Mouse (Mus musculus): ENCODE results near the gene Zbtb8os. TPM values are rescaled to one million over a fixed set of nuclear protein-coding genes. Genes with fewer than 3 reads are reported as not detected.
A peak's percentile ranks its signal among the peaks of the same experiment; 100 is the strongest.

Gene Zbtb8os
- polyA plus RNA-seq, 1 experiment from 2014 or later = 48.1 TPM

DNA sequence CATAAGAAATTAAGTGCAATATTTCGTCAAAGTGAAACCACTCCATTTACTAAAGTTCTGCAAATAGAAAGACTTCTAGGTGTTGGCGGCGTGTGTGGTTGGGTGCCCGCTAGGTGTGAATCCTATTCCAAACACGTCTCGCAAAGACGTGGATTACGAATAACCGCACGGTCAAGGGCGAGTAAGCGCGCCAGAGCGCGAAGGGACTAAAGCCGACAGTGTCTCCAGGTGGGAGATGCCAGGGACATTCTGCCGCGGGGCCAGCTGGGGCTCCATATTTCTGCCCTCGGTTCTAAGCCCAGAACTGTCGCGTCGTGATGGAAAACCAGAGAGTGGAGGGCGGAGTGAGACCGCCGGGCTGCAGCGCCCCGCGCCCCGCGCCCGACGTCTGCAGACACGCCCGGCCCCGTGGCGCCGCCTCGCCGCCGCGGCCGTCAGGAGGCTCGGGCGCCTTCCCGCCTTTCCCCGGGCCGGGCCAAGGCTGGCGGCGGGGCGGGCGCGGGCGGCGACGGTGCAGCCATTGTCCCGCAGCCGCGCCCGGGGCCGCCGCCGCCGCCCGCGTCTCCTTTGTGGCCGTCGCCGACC lies 41.6 kb downstream of the Zbtb8os start:
- no peaks in the 10 kb centered on the region for H3K36me3 ChIP-seq (ENCODE audit: control insufficient read depth, insufficient read depth, low read length)
- peak; percentile 38; the same call in 1 of the 2 replicates for ATAC-seq (ENCODE audit: insufficient number of reproducible peaks, insufficient read depth, low FRiP score, low read depth)

DNA sequence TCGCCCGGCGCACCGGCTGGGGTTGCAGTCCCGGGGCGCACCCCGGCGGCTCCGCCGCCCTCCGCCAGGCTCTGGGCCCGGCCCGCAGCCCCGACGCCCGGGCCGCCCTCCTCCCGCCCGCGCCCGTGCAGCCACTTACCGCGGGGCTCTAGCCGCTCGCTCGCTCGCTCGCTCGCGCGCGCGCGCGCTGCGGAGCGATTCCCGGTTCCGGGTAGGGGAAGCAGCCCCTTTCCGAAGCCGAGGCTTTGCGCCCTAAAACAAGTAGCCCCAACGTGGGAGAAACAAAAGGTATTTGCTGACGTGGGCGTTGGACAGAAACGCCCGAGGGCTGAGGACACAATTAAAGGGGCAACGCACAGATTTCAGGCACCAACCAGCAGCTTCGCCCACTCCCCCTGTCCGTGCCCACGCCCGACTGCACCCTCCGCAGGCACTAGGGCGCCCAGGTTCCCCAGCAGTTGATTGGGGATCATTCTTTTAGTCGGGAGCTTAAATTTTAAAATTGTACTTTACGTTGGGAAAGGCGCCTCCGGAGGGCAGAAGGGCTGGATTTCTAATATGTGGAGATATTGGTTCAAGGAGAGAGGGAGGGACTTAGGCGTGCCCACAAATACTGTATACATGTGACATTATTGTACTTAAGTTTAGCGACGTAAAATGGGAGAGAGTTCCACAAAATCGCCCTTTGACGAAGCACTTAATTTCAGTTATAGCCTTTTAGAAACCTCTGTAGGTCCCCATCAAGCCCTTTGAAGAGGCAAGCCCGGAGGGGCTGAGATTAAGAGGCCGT lies 42.3 kb downstream of the Zbtb8os start, which contains the start of gene Zbtb8a:
Zbtb8a (minus strand) TSS at position 516 of the 790 bp plus-strand sequence.
- no peaks in the 10 kb centered on the region for H3K27me3 ChIP-seq (ENCODE audit: control insufficient read depth, insufficient read depth, low read length)
- no peaks in the 10 kb centered on the region for H3K9me3 ChIP-seq (ENCODE audit: control insufficient read depth, low read length)
- 0 out of 4 replicates have a peak, but pooled peaks cover 0 to 3% of the 10 kb centered on the region in 2 experiments for H3K4me1 ChIP-seq (ENCODE audit: control insufficient read depth in 2 of 2, insufficient read depth in 2 of 2, low read length in 2 of 2)
- peak within 1 kb of the TSS; percentile 72 for H3K4me2 ChIP-seq (ENCODE audit: low read length)
- peak within 1 kb of the TSS; percentile 21 to 71 for H3K27ac ChIP-seq (replicated peaks in 1 of 2; ENCODE audit: control insufficient read depth in 1 of 2, insufficient read depth in 1 of 2, low read depth in 2 of 2, low read length in 2 of 2)
- no peaks in the 10 kb centered on the region for H3K36me3 ChIP-seq (ENCODE audit: control insufficient read depth, insufficient read depth, low read length)
- peak within 1 kb of the TSS; percentile 61 to 79 for H3K4me3 ChIP-seq (ENCODE audit: control insufficient read depth in 1 of 2, insufficient read depth in 1 of 2, low read depth in 1 of 2, low read length in 2 of 2)
- ATAC-seq (ENCODE audit: insufficient number of reproducible peaks, insufficient read depth, low FRiP score, low read depth) = peak; percentile 70
- H3K9ac ChIP-seq (ENCODE audit: low read length) = peak within 1 kb of the TSS; percentile 87
- 1% methylated on average over 60 of the region's 65 CpGs for WGBS

More for the DNA sequence above, 41.6 kb downstream of the Zbtb8os start:
- Histone ChIP-seq H3K9me3 (ENCODE audit: control insufficient read depth, low read length) (no peaks in the 10 kb centered on the region), H3K27ac (replicated peaks in 1 of 2; ENCODE audit: control insufficient read depth in 1 of 2, insufficient read depth in 1 of 2, low read depth in 2 of 2, low read length in 2 of 2) (peak overlapping the region; percentile 21 to 71; a peak in 3 of 4 replicates), H3K4me3 (ENCODE audit: control insufficient read depth in 1 of 2, insufficient read depth in 1 of 2, low read depth in 1 of 2, low read length in 2 of 2) (peak overlapping the region; percentile 61 to 79), H3K4me2 (ENCODE audit: low read length) (peak overlapping the region; percentile 72), H3K4me1 (ENCODE audit: control insufficient read depth in 2 of 2, insufficient read depth in 2 of 2, low read length in 2 of 2) (0 out of 4 replicates have a peak, but pooled peaks cover 0 to 3% of the 10 kb centered on the region in 2 experiments), H3K9ac (ENCODE audit: low read length) (peak overlapping the region; percentile 87), H3K27me3 (ENCODE audit: control insufficient read depth, insufficient read depth, low read length) (no peaks in the 10 kb centered on the region)
- WGBS = 1% methylated on average over 27 of the region's 68 CpGs

DNA sequence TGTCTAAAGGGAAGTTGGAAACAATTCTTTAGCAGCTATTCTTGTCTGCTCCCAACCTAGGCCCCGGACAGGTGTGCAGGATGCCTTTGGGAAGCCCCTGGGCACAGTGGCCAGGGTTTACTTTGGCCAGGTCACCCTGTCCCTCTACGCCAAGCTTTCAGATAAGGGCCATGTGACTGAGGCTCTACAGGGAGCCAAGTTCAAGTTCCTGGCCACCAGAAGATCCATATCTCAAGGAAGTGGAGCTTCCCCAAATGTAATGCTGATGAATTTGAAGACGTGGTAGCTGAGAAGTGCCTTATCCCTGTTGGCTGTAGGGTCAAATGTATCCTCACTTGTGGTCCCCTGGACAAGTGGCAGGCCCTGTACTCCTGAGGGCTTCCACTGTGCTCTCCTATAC lies 44.3 kb downstream of the Zbtb8os start:
- no peak for ATAC-seq (ENCODE audit: insufficient number of reproducible peaks, insufficient read depth, low FRiP score, low read depth)
- 71% methylated on average over 3 of the region's 3 CpGs for WGBS
- no peak overlapping the region for H3K27ac ChIP-seq (replicated peaks in 1 of 2; ENCODE audit: control insufficient read depth in 1 of 2, insufficient read depth in 1 of 2, low read depth in 2 of 2, low read length in 2 of 2)
- H3K4me3 ChIP-seq (ENCODE audit: control insufficient read depth in 1 of 2, insufficient read depth in 1 of 2, low read depth in 1 of 2, low read length in 2 of 2) = no peak overlapping the region
- H3K27me3 ChIP-seq (ENCODE audit: control insufficient read depth, insufficient read depth, low read length) = no peaks in the 10 kb centered on the region
- H3K4me2 ChIP-seq (ENCODE audit: low read length) = no peak overlapping the region
- no peaks in the 10 kb centered on the region; a peak in 1 of 4 replicates for H3K4me1 ChIP-seq (ENCODE audit: control insufficient read depth in 2 of 2, insufficient read depth in 2 of 2, low read length in 2 of 2)
- no peaks in the 10 kb centered on the region for H3K36me3 ChIP-seq (ENCODE audit: control insufficient read depth, insufficient read depth, low read length)
- H3K9ac ChIP-seq (ENCODE audit: low read length) = no peak overlapping the region
- H3K9me3 ChIP-seq (ENCODE audit: control insufficient read depth, low read length) = no peaks in the 10 kb centered on the region

DNA sequence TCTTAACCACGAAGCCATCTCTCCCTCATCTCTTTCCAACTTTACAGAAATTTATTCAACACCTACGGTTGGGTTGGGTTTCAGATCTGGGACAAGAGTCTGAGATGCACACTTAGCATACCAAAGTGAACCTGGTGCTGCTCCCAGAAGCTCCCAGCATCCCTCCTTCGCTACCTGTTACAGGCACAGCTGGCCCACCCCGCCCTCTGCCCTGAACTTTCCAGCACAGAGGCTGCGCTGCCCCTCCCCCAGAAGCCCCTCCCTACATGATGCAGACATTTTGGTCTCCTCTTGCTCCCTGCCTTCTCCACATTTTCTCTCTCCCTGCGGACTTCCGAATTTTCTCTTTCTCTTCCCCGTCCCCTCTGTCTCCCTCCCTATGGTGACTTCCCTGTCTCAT lies 45.7 kb downstream of the Zbtb8os start:
- Histone ChIP-seq H3K4me3 (ENCODE audit: control insufficient read depth in 1 of 2, insufficient read depth in 1 of 2, low read depth in 1 of 2, low read length in 2 of 2) (no peak overlapping the region), H3K9me3 (ENCODE audit: control insufficient read depth, low read length) (no peaks in the 10 kb centered on the region), H3K4me2 (ENCODE audit: low read length) (no peak overlapping the region), H3K36me3 (ENCODE audit: control insufficient read depth, insufficient read depth, low read length) (no peaks in the 10 kb centered on the region), H3K9ac (ENCODE audit: low read length) (no peak overlapping the region), H3K27me3 (ENCODE audit: control insufficient read depth, insufficient read depth, low read length) (no peaks in the 10 kb centered on the region), H3K27ac (replicated peaks in 1 of 2; ENCODE audit: control insufficient read depth in 1 of 2, insufficient read depth in 1 of 2, low read depth in 2 of 2, low read length in 2 of 2) (no peak overlapping the region), H3K4me1 (ENCODE audit: control insufficient read depth in 2 of 2, insufficient read depth in 2 of 2, low read length in 2 of 2) (no peaks in the 10 kb centered on the region; a peak in 1 of 4 replicates)
- WGBS = 79% methylated on average over 8 of the region's 8 CpGs
- no peak for ATAC-seq (ENCODE audit: insufficient number of reproducible peaks, insufficient read depth, low FRiP score, low read depth)

DNA sequence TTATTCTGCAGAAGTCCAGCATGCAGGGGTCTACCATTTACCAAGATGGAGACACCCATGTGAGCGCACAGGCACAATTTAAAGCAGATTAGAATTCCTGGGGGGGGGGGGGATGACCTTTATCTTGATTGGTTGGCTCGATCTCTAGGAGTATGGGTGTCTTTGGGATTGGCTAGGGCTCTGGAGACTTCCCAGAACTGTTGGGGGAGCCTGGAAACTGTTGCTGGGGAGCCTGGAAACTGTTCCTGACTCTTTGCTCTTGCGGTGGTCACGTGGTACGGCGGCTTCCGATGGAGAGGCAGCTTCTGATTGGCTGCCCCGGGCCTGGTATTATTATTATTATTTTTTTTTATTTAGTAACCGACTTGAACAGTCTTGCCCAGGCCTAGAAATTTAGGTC lies 46.5 kb downstream of the Zbtb8os start:
- H3K27ac ChIP-seq (replicated peaks in 1 of 2; ENCODE audit: control insufficient read depth in 1 of 2, insufficient read depth in 1 of 2, low read depth in 2 of 2, low read length in 2 of 2) = no peak overlapping the region
- WGBS = 87% methylated on average over 9 of the region's 9 CpGs

DNA sequence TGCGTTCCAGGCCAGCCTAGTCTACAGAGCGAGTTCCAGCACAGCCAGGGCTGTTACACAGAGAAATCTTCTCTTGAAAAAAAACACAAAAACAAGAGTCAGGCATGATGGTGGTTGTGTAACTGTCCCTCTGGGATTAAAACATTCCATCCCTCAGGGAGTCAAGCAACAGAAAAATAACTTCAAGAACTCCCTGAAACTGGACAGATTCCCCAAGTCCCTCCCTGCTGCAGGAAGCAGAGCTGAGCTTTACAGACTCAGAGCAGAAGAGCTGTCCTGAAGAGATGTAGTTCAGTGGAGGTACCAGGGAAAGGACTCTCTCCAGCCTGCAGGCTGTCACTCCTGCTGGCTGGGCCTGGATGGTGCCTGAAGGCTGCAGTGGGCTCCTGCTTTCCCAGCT lies 47.0 kb downstream of the Zbtb8os start:
- Histone ChIP-seq H3K27ac (replicated peaks in 1 of 2; ENCODE audit: control insufficient read depth in 1 of 2, insufficient read depth in 1 of 2, low read depth in 2 of 2, low read length in 2 of 2) (no peak overlapping the region), H3K9me3 (ENCODE audit: control insufficient read depth, low read length) (no peaks in the 10 kb centered on the region), H3K36me3 (ENCODE audit: control insufficient read depth, insufficient read depth, low read length) (no peaks in the 10 kb centered on the region), H3K4me3 (ENCODE audit: control insufficient read depth in 1 of 2, insufficient read depth in 1 of 2, low read depth in 1 of 2, low read length in 2 of 2) (no peak overlapping the region), H3K4me2 (ENCODE audit: low read length) (no peak overlapping the region), H3K27me3 (ENCODE audit: control insufficient read depth, insufficient read depth, low read length) (no peaks in the 10 kb centered on the region), H3K4me1 (ENCODE audit: control insufficient read depth in 2 of 2, insufficient read depth in 2 of 2, low read length in 2 of 2) (no peaks in the 10 kb centered on the region; a peak in 1 of 4 replicates), H3K9ac (ENCODE audit: low read length) (no peak overlapping the region)
- WGBS = 93% methylated on average over 2 of the region's 2 CpGs
- ATAC-seq (ENCODE audit: insufficient number of reproducible peaks, insufficient read depth, low FRiP score, low read depth) = no peak

More for the DNA sequence above, 46.5 kb downstream of the Zbtb8os start:
- H3K9me3 ChIP-seq (ENCODE audit: control insufficient read depth, low read length) = no peaks in the 10 kb centered on the region
- H3K9ac ChIP-seq (ENCODE audit: low read length) = no peak overlapping the region
- no peaks in the 10 kb centered on the region for H3K36me3 ChIP-seq (ENCODE audit: control insufficient read depth, insufficient read depth, low read length)
- H3K4me3 ChIP-seq (ENCODE audit: control insufficient read depth in 1 of 2, insufficient read depth in 1 of 2, low read depth in 1 of 2, low read length in 2 of 2) = no peak overlapping the region
- H3K27me3 ChIP-seq (ENCODE audit: control insufficient read depth, insufficient read depth, low read length) = no peaks in the 10 kb centered on the region
- H3K4me2 ChIP-seq (ENCODE audit: low read length) = no peak overlapping the region
- no peak for ATAC-seq (ENCODE audit: insufficient number of reproducible peaks, insufficient read depth, low FRiP score, low read depth)
- no peaks in the 10 kb centered on the region; a peak in 1 of 4 replicates for H3K4me1 ChIP-seq (ENCODE audit: control insufficient read depth in 2 of 2, insufficient read depth in 2 of 2, low read length in 2 of 2)

DNA sequence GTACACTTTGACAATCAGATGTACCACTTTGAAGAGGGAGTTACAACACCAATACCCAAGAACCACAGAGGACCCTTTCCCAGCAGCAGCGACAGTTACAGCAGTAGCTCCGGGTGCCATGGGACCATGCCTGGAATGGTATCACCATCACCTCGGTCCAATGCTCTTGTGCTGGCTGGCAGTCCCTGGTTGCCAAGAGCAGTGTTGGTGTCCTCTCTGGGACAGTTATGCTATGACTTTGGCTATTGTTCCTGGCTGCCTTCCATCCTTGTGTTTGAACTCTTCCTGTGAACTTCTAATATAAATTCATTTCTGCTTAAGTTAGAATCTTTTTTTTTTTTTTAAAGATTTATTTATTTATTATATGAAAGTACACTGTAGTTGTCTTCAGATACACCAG lies 48.1 kb downstream of the Zbtb8os start:
- no peaks in the 10 kb centered on the region; a peak in 1 of 4 replicates for H3K4me1 ChIP-seq (ENCODE audit: control insufficient read depth in 2 of 2, insufficient read depth in 2 of 2, low read length in 2 of 2)
- no peak overlapping the region for H3K4me3 ChIP-seq (ENCODE audit: control insufficient read depth in 1 of 2, insufficient read depth in 1 of 2, low read depth in 1 of 2, low read length in 2 of 2)
- 89% methylated on average over 3 of the region's 3 CpGs for WGBS
- no peaks in the 10 kb centered on the region for H3K9me3 ChIP-seq (ENCODE audit: control insufficient read depth, low read length)
- no peak for ATAC-seq (ENCODE audit: insufficient number of reproducible peaks, insufficient read depth, low FRiP score, low read depth)
- H3K9ac ChIP-seq (ENCODE audit: low read length) = no peak overlapping the region
- H3K36me3 ChIP-seq (ENCODE audit: control insufficient read depth, insufficient read depth, low read length) = no peaks in the 10 kb centered on the region
- no peak overlapping the region for H3K27ac ChIP-seq (replicated peaks in 1 of 2; ENCODE audit: control insufficient read depth in 1 of 2, insufficient read depth in 1 of 2, low read depth in 2 of 2, low read length in 2 of 2)
- H3K4me2 ChIP-seq (ENCODE audit: low read length) = no peak overlapping the region
- no peaks in the 10 kb centered on the region for H3K27me3 ChIP-seq (ENCODE audit: control insufficient read depth, insufficient read depth, low read length)

Measured in heart, embryonic 14.5 days (tissue).